Mouse (Mus musculus): ENCODE results near the gene Pwwp2b. TPM values are rescaled to one million over a fixed set of nuclear protein-coding genes. Genes with fewer than 3 reads are reported as not detected.
A peak's percentile ranks its signal among the peaks of the same experiment; 100 is the strongest.

Gene Pwwp2b
- 7.0 and 8.1 TPM in 2 replicates for polyA plus RNA-seq (2015; fragmentation: Nextera tagmentation; extraction: Ambion mirVana)

GRCm38 (mm10) chr7:139247881-139248614, at the start of gene Pwwp2b:
Gene Pwwp2b (plus strand): TSS chr7:139248482.
- peak; percentile 86 for ATAC-seq (replicated peaks; ENCODE audit: extremely low read depth, insufficient read depth, low FRiP score)

GRCm38 (mm10) chr7:139200108-139200507, 48.2 kb upstream of the Pwwp2b start:
- H3K27me3 ChIP-seq (ENCODE audit: control insufficient read depth, insufficient read depth, low read length): peaks cover 11% of the 10 kb centered on the region; the same call in 1 of the 2 replicates
- H3K36me3 ChIP-seq (ENCODE audit: control insufficient read depth, insufficient read depth): no peaks in the 10 kb centered on the region
- 27% methylated on average over 7 of the region's 7 CpGs for WGBS
- H3K9ac ChIP-seq (ENCODE audit: low read length): no peak overlapping the region
- 0 out of 2 replicates have a peak, but pooled peaks have one; percentile 37 for ATAC-seq (replicated peaks; ENCODE audit: extremely low read depth, insufficient read depth, low FRiP score)
- H3K4me2 ChIP-seq (ENCODE audit: low read depth, low read length): no peak overlapping the region
- H3K9me3 ChIP-seq (replicated peaks; ENCODE audit: control insufficient read depth, low read length): no peaks in the 10 kb centered on the region
- H3K4me1 ChIP-seq (ENCODE audit: control insufficient read depth, insufficient read depth, low read length): no peaks in the 10 kb centered on the region
- H3K27ac ChIP-seq (ENCODE audit: low read length): no peak overlapping the region
- H3K4me3 ChIP-seq (ENCODE audit: low read length): no peak overlapping the region

More at GRCm38 (mm10) chr7:139247881-139248614, at the start of gene Pwwp2b:
- peaks cover 54% of the 10 kb centered on the region for H3K4me1 ChIP-seq (ENCODE audit: control insufficient read depth, insufficient read depth, low read length)
- under 1% methylated on average over 70 of the region's 72 CpGs for WGBS
- H3K9me3 ChIP-seq (replicated peaks; ENCODE audit: control insufficient read depth, low read length): no peaks in the 10 kb centered on the region
- peak within 1 kb of the TSS; percentile 88 for H3K27ac ChIP-seq (ENCODE audit: low read length)
- peak within 1 kb of the TSS; percentile 83 for H3K9ac ChIP-seq (ENCODE audit: low read length)
- H3K4me2 ChIP-seq (ENCODE audit: low read depth, low read length): peak within 1 kb of the TSS; percentile 91
- peak within 1 kb of the TSS; percentile 63 for H3K4me3 ChIP-seq (ENCODE audit: low read length)
- no peaks in the 10 kb centered on the region for H3K36me3 ChIP-seq (ENCODE audit: control insufficient read depth, insufficient read depth)
- no peaks in the 10 kb centered on the region for H3K27me3 ChIP-seq (ENCODE audit: control insufficient read depth, insufficient read depth, low read length)

- Histone ChIP-seq H3K9me3 (replicated peaks; ENCODE audit: control insufficient read depth, low read length) (no peaks in the 10 kb centered on the region), H3K4me1 (ENCODE audit: control insufficient read depth, insufficient read depth, low read length) (no peaks in the 10 kb centered on the region), H3K4me3 (ENCODE audit: low read length) (no peak overlapping the region), H3K36me3 (ENCODE audit: control insufficient read depth, insufficient read depth) (no peaks in the 10 kb centered on the region), H3K9ac (ENCODE audit: low read length) (no peak overlapping the region), H3K27me3 (ENCODE audit: control insufficient read depth, insufficient read depth, low read length) (peaks cover 11% of the 10 kb centered on the region; the same call in 1 of the 2 replicates), H3K27ac (ENCODE audit: low read length) (no peak overlapping the region), H3K4me2 (ENCODE audit: low read depth, low read length) (no peak overlapping the region)
- WGBS: 42% methylated on average over 6 of the region's 6 CpGs
- ATAC-seq (replicated peaks; ENCODE audit: extremely low read depth, insufficient read depth, low FRiP score): no peak
Observed at GRCm38 (mm10) chr7:139201209-139201608, 47.1 kb upstream of the Pwwp2b start.

GRCm38 (mm10) chr7:139208023-139208772, 40.1 kb upstream of the Pwwp2b start:
- H3K27me3 ChIP-seq (ENCODE audit: control insufficient read depth, insufficient read depth, low read length): no peaks in the 10 kb centered on the region; the same call in 1 of the 2 replicates
- no peak for ATAC-seq (replicated peaks; ENCODE audit: extremely low read depth, insufficient read depth, low FRiP score)

GRCm38 (mm10) chr7:139208773-139209095, 39.5 kb upstream of the Pwwp2b start:
- H3K27ac ChIP-seq (ENCODE audit: low read length): no peak overlapping the region
- peaks cover 9% of the 10 kb centered on the region for H3K4me1 ChIP-seq (ENCODE audit: control insufficient read depth, insufficient read depth, low read length)
- H3K27me3 ChIP-seq (ENCODE audit: control insufficient read depth, insufficient read depth, low read length): no peaks in the 10 kb centered on the region; the same call in 1 of the 2 replicates
- no peak for ATAC-seq (replicated peaks; ENCODE audit: extremely low read depth, insufficient read depth, low FRiP score)
- H3K9ac ChIP-seq (ENCODE audit: low read length): no peak overlapping the region
- no peak overlapping the region for H3K4me2 ChIP-seq (ENCODE audit: low read depth, low read length)
- no peak overlapping the region for H3K4me3 ChIP-seq (ENCODE audit: low read length)
- no peaks in the 10 kb centered on the region for H3K36me3 ChIP-seq (ENCODE audit: control insufficient read depth, insufficient read depth)
- WGBS: 84% methylated on average over 4 of the region's 4 CpGs
- no peaks in the 10 kb centered on the region for H3K9me3 ChIP-seq (replicated peaks; ENCODE audit: control insufficient read depth, low read length)

More at GRCm38 (mm10) chr7:139208023-139208772, 40.1 kb upstream of the Pwwp2b start:
- Histone ChIP-seq H3K9me3 (replicated peaks; ENCODE audit: control insufficient read depth, low read length) (no peaks in the 10 kb centered on the region), H3K27ac (ENCODE audit: low read length) (no peak overlapping the region), H3K4me3 (ENCODE audit: low read length) (no peak overlapping the region), H3K36me3 (ENCODE audit: control insufficient read depth, insufficient read depth) (no peaks in the 10 kb centered on the region), H3K4me1 (ENCODE audit: control insufficient read depth, insufficient read depth, low read length) (peaks cover 6% of the 10 kb centered on the region), H3K4me2 (ENCODE audit: low read depth, low read length) (no peak overlapping the region), H3K9ac (ENCODE audit: low read length) (no peak overlapping the region)
- WGBS: 19% methylated on average over 7 of the region's 7 CpGs

GRCm38 (mm10) chr7:139211761-139212160, 36.5 kb upstream of the Pwwp2b start:
- H3K9me3 ChIP-seq (replicated peaks; ENCODE audit: control insufficient read depth, low read length): no peaks in the 10 kb centered on the region
- peaks cover 16% of the 10 kb centered on the region for H3K4me1 ChIP-seq (ENCODE audit: control insufficient read depth, insufficient read depth, low read length)
- H3K4me3 ChIP-seq (ENCODE audit: low read length): no peak overlapping the region
- no peak overlapping the region for H3K4me2 ChIP-seq (ENCODE audit: low read depth, low read length)
- H3K27ac ChIP-seq (ENCODE audit: low read length): no peak overlapping the region
- no peak overlapping the region for H3K9ac ChIP-seq (ENCODE audit: low read length)
- 83% methylated on average over 6 of the region's 6 CpGs for whole genome bisulfite sequencing
- no peak for ATAC-seq (replicated peaks; ENCODE audit: extremely low read depth, insufficient read depth, low FRiP score)
- no peaks in the 10 kb centered on the region for H3K27me3 ChIP-seq (ENCODE audit: control insufficient read depth, insufficient read depth, low read length)
- no peaks in the 10 kb centered on the region for H3K36me3 ChIP-seq (ENCODE audit: control insufficient read depth, insufficient read depth)

- Histone ChIP-seq H3K36me3 (ENCODE audit: control insufficient read depth, insufficient read depth) (no peaks in the 10 kb centered on the region), H3K4me1 (ENCODE audit: control insufficient read depth, insufficient read depth, low read length) (peaks cover 16% of the 10 kb centered on the region), H3K27ac (ENCODE audit: low read length) (peak within 1 kb of the TSS; percentile 87), H3K27me3 (ENCODE audit: control insufficient read depth, insufficient read depth, low read length) (no peaks in the 10 kb centered on the region), H3K9ac (ENCODE audit: low read length) (peak within 1 kb of the TSS; percentile 87), H3K4me2 (ENCODE audit: low read depth, low read length) (peak within 1 kb of the TSS; percentile 76), H3K4me3 (ENCODE audit: low read length) (peak within 1 kb of the TSS; percentile 68), H3K9me3 (replicated peaks; ENCODE audit: control insufficient read depth, low read length) (no peaks in the 10 kb centered on the region)
- ATAC-seq (replicated peaks; ENCODE audit: extremely low read depth, insufficient read depth, low FRiP score): peak; percentile 97
- WGBS: 2% methylated on average over 53 of the region's 53 CpGs
Observed at GRCm38 (mm10) chr7:139212754-139213745, 35.2 kb upstream of the Pwwp2b start, which contains the start of the genes Lrrc27 and Stk32c. Gene Lrrc27 (plus strand): TSS chr7:139212988. Gene Stk32c (minus strand): TSS chr7:139213307.

GRCm38 (mm10) chr7:139213751-139214150, 34.5 kb upstream of the Pwwp2b start:
- 65% methylated on average over 3 of the region's 3 CpGs for WGBS
- no peaks in the 10 kb centered on the region for H3K9me3 ChIP-seq (replicated peaks; ENCODE audit: control insufficient read depth, low read length)

More at GRCm38 (mm10) chr7:139213751-139214150, 34.5 kb upstream of the Pwwp2b start:
- H3K27ac ChIP-seq (ENCODE audit: low read length): peak overlapping the region; percentile 59
- peaks cover 18% of the 10 kb centered on the region for H3K4me1 ChIP-seq (ENCODE audit: control insufficient read depth, insufficient read depth, low read length)
- peak overlapping the region; percentile 76 for H3K4me2 ChIP-seq (ENCODE audit: low read depth, low read length)
- peak overlapping the region; percentile 68 for H3K4me3 ChIP-seq (ENCODE audit: low read length)
- peak overlapping the region; percentile 67 for H3K9ac ChIP-seq (ENCODE audit: low read length)
- no peaks in the 10 kb centered on the region for H3K36me3 ChIP-seq (ENCODE audit: control insufficient read depth, insufficient read depth)
- no peaks in the 10 kb centered on the region for H3K27me3 ChIP-seq (ENCODE audit: control insufficient read depth, insufficient read depth, low read length)
- no peak for ATAC-seq (replicated peaks; ENCODE audit: extremely low read depth, insufficient read depth, low FRiP score)

Data from heart, embryonic 16.5 days (tissue).